Mouse (Mus musculus): ENCODE results near the gene Cyb561d1.

DNA sequence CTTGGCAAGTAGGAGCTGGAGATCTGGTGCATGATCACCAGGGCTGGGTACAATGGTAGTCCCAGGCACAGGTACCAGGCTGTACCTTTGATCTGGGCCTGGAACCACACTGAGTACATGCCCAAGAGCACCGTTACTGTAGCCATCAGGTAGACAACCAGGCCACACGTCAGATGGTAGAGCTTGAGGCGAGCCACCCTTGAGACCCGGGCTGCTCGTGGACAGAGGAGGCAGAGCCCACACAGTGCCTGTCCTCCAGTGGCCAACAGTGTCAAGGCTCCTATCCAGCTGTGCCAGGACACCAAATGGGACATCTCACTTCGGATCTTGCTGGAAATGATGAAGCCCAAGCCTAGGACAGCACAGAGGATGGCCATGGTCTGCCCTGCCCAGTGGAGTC lies 1.8 kb downstream of the Cyb561d1 start:
- TF ChIP-seq CTCF (IDR thresholded peaks at IDR 0.05; ENCODE audit: extremely low read depth, insufficient read length, insufficient replicate concordance, low read depth, low read length) (no peak), POLR2A (IDR thresholded peaks at IDR 0.05; ENCODE audit: low read depth, low read length) (no peak)
